ENCODE assay signal across 9 mouse cellular contexts in the genomic region with DNA sequence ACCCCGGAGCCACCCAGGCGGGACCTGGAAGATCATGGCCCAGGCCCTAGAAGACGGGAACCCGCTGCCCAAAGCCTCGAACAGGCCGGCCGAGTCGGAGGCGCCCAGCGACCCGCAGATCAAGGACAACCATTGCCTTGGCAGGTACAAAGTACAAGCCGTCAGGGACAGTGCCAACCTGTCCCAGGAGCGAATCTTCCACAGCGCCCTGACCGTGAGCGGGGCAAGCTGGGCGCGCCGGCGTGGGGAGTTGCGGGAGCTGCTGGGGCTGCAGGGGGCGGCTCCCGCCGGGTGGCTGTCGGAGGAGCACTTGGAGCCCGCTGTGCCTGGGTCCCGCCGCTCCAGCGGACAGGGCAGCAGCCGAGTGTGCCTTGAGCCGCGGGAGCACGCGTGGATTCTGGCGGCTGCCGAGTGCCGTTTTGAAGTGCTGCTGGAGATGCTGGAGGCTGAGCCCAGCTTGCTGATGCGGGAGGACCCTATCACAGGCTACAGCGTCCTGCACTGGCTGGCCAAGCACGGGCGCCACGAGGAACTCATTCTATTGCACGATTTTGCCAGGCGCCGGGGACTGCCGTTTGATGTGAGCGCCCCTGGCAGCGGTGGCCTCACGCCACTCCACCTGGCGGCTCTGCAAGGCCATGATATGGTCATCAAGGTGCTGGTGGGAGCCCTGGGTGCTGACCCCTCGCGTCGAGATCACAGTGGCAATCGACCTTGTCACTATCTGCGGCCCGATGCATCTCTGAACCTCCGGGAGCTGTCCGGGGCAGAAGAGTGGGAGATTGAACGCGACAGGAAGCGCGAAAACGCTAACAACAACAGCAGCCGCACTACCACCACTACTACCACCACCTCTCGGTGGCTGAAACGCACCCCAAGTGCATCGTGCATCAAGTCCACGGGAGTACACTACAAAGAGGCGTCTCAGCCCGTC. TPM values are rescaled to one million over a fixed set of nuclear protein-coding genes. Genes with fewer than 3 reads are reported as not detected.
DNase-seq lines count a peak whose midpoint lies in the region; ATAC-seq and TF ChIP-seq lines count a peak whose summit lies in the region.
"Had no signal": no experiment of that assay in that cellular context is flagged by ENCODE, and none has a peak within 500 bp of the region (broad histone marks: within the 10 kb centered on the region; RNA-seq: fewer than 3 reads in every experiment).

No protein-coding gene starts in this region.

- H3K9me3 ChIP-seq in hindbrain, embryonic 11.5 days (ENCODE audit: control insufficient read depth, low read length) = no peaks in the 10 kb centered on the region
- no peaks in the 10 kb centered on the region for H3K9me3 ChIP-seq in liver, embryonic 11.5 days (ENCODE audit: control insufficient read depth, low read length)

- H3K4me2 ChIP-seq in hindbrain, embryonic 11.5 days (replicated peaks; ENCODE audit: low read depth, low read length) = peak overlapping the region; percentile 47
- H3K4me2 ChIP-seq in liver, embryonic 11.5 days = peak overlapping the region; percentile 59

- no peak overlapping the region for H3K9ac ChIP-seq in hindbrain, embryonic 11.5 days (ENCODE audit: low read depth, low read length)
- H3K9ac ChIP-seq in liver, embryonic 11.5 days (ENCODE audit: low read depth, low read length) = no peak overlapping the region

- H3K27me3 ChIP-seq in cerebellum, adult 2 months (ENCODE audit: control insufficient read depth, insufficient read depth, low read length) = no peaks in the 10 kb centered on the region; the same call in 1 of the 2 replicates
- peaks cover 19% of the 10 kb centered on the region for H3K27me3 ChIP-seq in hindbrain, embryonic 11.5 days (ENCODE audit: control insufficient read depth, insufficient read depth, low read length)
- H3K27me3 ChIP-seq in liver, embryonic 11.5 days (replicated peaks; ENCODE audit: control insufficient read depth, insufficient read depth, low read length) = peaks cover 62% of the 10 kb centered on the region
- no peaks in the 10 kb centered on the region for H3K27me3 ChIP-seq in splenic B cell, adult 2 months (ENCODE audit: control insufficient read depth, insufficient read depth, low read length, poor library complexity, severe bottlenecking)

- peak in 1 of 2 experiments; percentile 15 for DNase-seq in cerebellum, adult 2 months
- DNase-seq in cerebellum, adult 9-10 months = no peak
- DNase-seq in right cerebral cortex, postnatal 4 days = peak; percentile 6
- DNase-seq in right cerebral cortex, postnatal 36 days (ENCODE audit: low spot score in 2 of 2) = no peak
- DNase-seq in hindbrain, embryonic 11.5 days (ENCODE audit: low spot score) = peak; percentile 31
- peak; percentile 34 for DNase-seq in liver, embryonic 11.5 days (ENCODE audit: low spot score)
- peak; percentile 6 for DNase-seq in splenic B cell, adult 2 months (ENCODE audit: low read depth, low spot score)
- no peak for DNase-seq in frontal cortex, postnatal 25 days (ENCODE audit: low spot score in 2 of 2)

- no peak for TF ChIP-seq POLR2A in cerebellum, adult 2 months (IDR thresholded peaks at IDR 0.05; ENCODE audit: borderline replicate concordance, insufficient read depth, low read length)

- no peak overlapping the region for H3K27ac ChIP-seq in cerebellum, adult 2 months (ENCODE audit: insufficient read depth, low read length)
- H3K27ac ChIP-seq in hindbrain, embryonic 11.5 days (ENCODE audit: low read depth, low read length) = no peak overlapping the region
- no peak overlapping the region for H3K27ac ChIP-seq in liver, embryonic 11.5 days (ENCODE audit: low read depth, low read length)

- no peak for TF ChIP-seq CTCF in cerebellum, adult 2 months (IDR thresholded peaks at IDR 0.05; ENCODE audit: borderline replicate concordance, insufficient read depth, low read depth, low read length)

- H3K4me3 ChIP-seq in cerebellum, adult 2 months (replicated peaks; ENCODE audit: insufficient read depth, low read depth, low read length) = peak overlapping the region; percentile 28
- peak overlapping the region; percentile 29 for H3K4me3 ChIP-seq in hindbrain, embryonic 11.5 days (ENCODE audit: low read depth, low read length)
- peak overlapping the region; percentile 38 for H3K4me3 ChIP-seq in liver, embryonic 11.5 days (ENCODE audit: low read depth, low read length)

- no peaks in the 10 kb centered on the region for H3K36me3 ChIP-seq in hindbrain, embryonic 11.5 days (ENCODE audit: control insufficient read depth, insufficient read depth, low read length)
- H3K36me3 ChIP-seq in liver, embryonic 11.5 days (ENCODE audit: control insufficient read depth, insufficient read depth, low read length) = no peaks in the 10 kb centered on the region
- no peaks in the 10 kb centered on the region for H3K36me3 ChIP-seq in splenic B cell, adult 2 months (ENCODE audit: control insufficient read depth, insufficient read depth, low read length, poor library complexity, severe bottlenecking)

- peaks cover 2% of the 10 kb centered on the region; the same call in 1 of the 2 replicates for H3K4me1 ChIP-seq in cerebellum, adult 2 months (ENCODE audit: control insufficient read depth, insufficient read depth, low read length)
- no peaks in the 10 kb centered on the region for H3K4me1 ChIP-seq in hindbrain, embryonic 11.5 days (replicated peaks; ENCODE audit: control insufficient read depth, insufficient read depth, low read length)
- H3K4me1 ChIP-seq in liver, embryonic 11.5 days (replicated peaks; ENCODE audit: control insufficient read depth, insufficient read depth, low read length) = no peaks in the 10 kb centered on the region; the same call in 1 of the 2 replicates

- WGBS in cerebellum, adult 2 months = 5% methylated on average over 70 of the region's 70 CpGs
- WGBS in hindbrain, embryonic 11.5 days = 19% methylated on average over 58 of the region's 70 CpGs
- 16% methylated on average over 70 of the region's 70 CpGs for WGBS in liver, embryonic 11.5 days

- no peak for ATAC-seq in hindbrain, embryonic 11.5 days (ENCODE audit: low FRiP score)
- no peak for ATAC-seq in liver, embryonic 11.5 days (replicated peaks; ENCODE audit: low FRiP score)

RNA-seq across cellular contexts. Expression of a gene that starts 0.5 kb away (rescaled TPM):
- polyA plus RNA-seq in cerebellum, adult 2 months (2012; rRNA removed) = not detected in 2 replicates
- polyA plus RNA-seq in hindbrain, embryonic 11.5 days (2014; fragmentation: Nextera tagmentation; extraction: Ambion mirVana) = not detected in 2 replicates
- 0.21 and 0.34 TPM in 2 replicates for polyA plus RNA-seq in liver, embryonic 11.5 days (2014; fragmentation: Nextera tagmentation; extraction: Ambion mirVana)
- polyA plus RNA-seq: C2C12 had no signal

RNA-seq across cellular contexts. Expression of a gene that starts 36.0 kb away (rescaled TPM):
- 240 and 243 TPM in 2 replicates for polyA plus RNA-seq in cerebellum, adult 2 months (2012; rRNA removed)
- 414 and 431 TPM in 2 replicates for polyA plus RNA-seq in hindbrain, embryonic 11.5 days (2014; fragmentation: Nextera tagmentation; extraction: Ambion mirVana)
- polyA plus RNA-seq in liver, embryonic 11.5 days (2014; fragmentation: Nextera tagmentation; extraction: Ambion mirVana) = 683 and 708 TPM in 2 replicates

RNA-seq across cellular contexts. Expression of a gene that starts 57.6 kb away (rescaled TPM):
- 58.9 and 59.5 TPM in 2 replicates for polyA plus RNA-seq in cerebellum, adult 2 months (2012; rRNA removed)
- 57.5 and 62.8 TPM in 2 replicates for polyA plus RNA-seq in hindbrain, embryonic 11.5 days (2014; fragmentation: Nextera tagmentation; extraction: Ambion mirVana)
- 13.5 and 14.1 TPM in 2 replicates for polyA plus RNA-seq in liver, embryonic 11.5 days (2014; fragmentation: Nextera tagmentation; extraction: Ambion mirVana)

Comparison
In these comparisons a context has a peak if more than half of its experiments do, and no peak if none do; other contexts are left out.
1. DNase-seq: peak in right cerebral cortex, postnatal 4 days (single experiment), hindbrain, embryonic 11.5 days (single experiment), liver, embryonic 11.5 days (single experiment) and splenic B cell, adult 2 months (single experiment); none in cerebellum, adult 9-10 months (single experiment), right cerebral cortex, postnatal 36 days (0 of 2) and frontal cortex, postnatal 25 days (0 of 2).
2. Peak in every context shown above with its lines, with median percentiles within 50 percentile points of each other: H3K4me3 ChIP-seq.